Mouse (Mus musculus) ES-Bruce4 (cell line): ENCODE data around the gene 9130230L23Rik. TPM values are rescaled to one million over a fixed set of nuclear protein-coding genes. Genes with fewer than 3 reads are reported as not detected.

Experiments used
- H3K27ac ChIP-seq: 2 replicates; pipeline ENCODE4 v1.5.1; 2012; ENCODE audit warnings: low read length, inconsistent platforms; ENCODE audit not compliant: insufficient read depth
- H3K27me3 ChIP-seq: 2 replicates; pipeline ENCODE4 v1.6.1; 2012; ENCODE audit warnings: mild to moderate bottlenecking, low read length, inconsistent platforms; ENCODE audit not compliant: control insufficient read depth, poor library complexity, insufficient read depth, severe bottlenecking
- H3K36me3 ChIP-seq: 2 replicates; pipeline ENCODE4 v1.6.1; 2012; ENCODE audit warnings: inconsistent platforms, mild to moderate bottlenecking, low read length, moderate library complexity; ENCODE audit not compliant: control insufficient read depth, poor library complexity, insufficient read depth, severe bottlenecking
- H3K4me1 ChIP-seq: one replicate; pipeline ENCODE4 v1.8.1; 2011; ENCODE audit warnings: low read length; ENCODE audit not compliant: control insufficient read depth, insufficient read depth
- H3K4me3 ChIP-seq: 2 replicates; pipeline ENCODE4 v1.5.1; 2011; ENCODE audit warnings: low read depth, mild to moderate bottlenecking, low read length
- H3K9ac ChIP-seq: 2 replicates; pipeline ENCODE4 v1.6.1; 2012; ENCODE audit warnings: low read depth, mild to moderate bottlenecking, inconsistent platforms; ENCODE audit not compliant: poor library complexity, severe bottlenecking
- H3K9me3 ChIP-seq: replicated peaks from 2 replicates; pipeline ENCODE4 v1.6.1; 2012; ENCODE audit warnings: mild to moderate bottlenecking, low read length, inconsistent platforms; ENCODE audit not compliant: control insufficient read depth, poor library complexity, insufficient read depth, severe bottlenecking
- CTCF ChIP-seq: IDR thresholded peaks from one replicate; pipeline ENCODE4 v1.8.1; 2011; ENCODE audit warnings: low read depth, low read length
- EP300 ChIP-seq: IDR thresholded peaks from 2 replicates; pipeline ENCODE4 v1.6.1; 2011; ENCODE audit warnings: low read depth, low read length; ENCODE audit not compliant: insufficient read depth
- POLR2A ChIP-seq: IDR thresholded peaks from one replicate; pipeline ENCODE4 v1.8.1; 2011; ENCODE audit warnings: low read length; ENCODE audit not compliant: insufficient read depth
- polyA plus RNA-seq: library from polyadenylated mRNA; stranded (reverse); fragments of >200 nt; gene quantifications from 2 replicates; pipeline ENCODE4 v1.2.4, GENCODE M21; 2011; ENCODE audit warnings: low read depth; ENCODE audit not compliant: missing spikeins, insufficient read depth, insufficient read length

9130230L23Rik gene
- polyA plus RNA-seq, 1 experiment, result 0.67 TPM

- no peak overlapping the region for H3K9ac ChIP-seq
- H3K27me3 ChIP-seq, result no peaks in the 10 kb centered on the region
- no peaks in the 10 kb centered on the region for H3K9me3 ChIP-seq
- peaks cover 3% of the 10 kb centered on the region for H3K4me1 ChIP-seq
- TF ChIP-seq POLR2A, result no peak
- TF ChIP-seq CTCF, result no peak
- 0 out of 2 replicates have a peak, but pooled peaks have one; percentile 18 for TF ChIP-seq EP300
- H3K36me3 ChIP-seq, result no peaks in the 10 kb centered on the region
- no peak overlapping the region for H3K27ac ChIP-seq
- no peak overlapping the region for H3K4me3 ChIP-seq
Observed at GRCm38 (mm10) chr5:66034375-66035195, 30.5 kb upstream of the 9130230L23Rik start.

- H3K4me3 ChIP-seq, result no peak overlapping the region
- H3K27me3 ChIP-seq, result no peaks in the 10 kb centered on the region
- no peaks in the 10 kb centered on the region for H3K9me3 ChIP-seq
- no peaks in the 10 kb centered on the region for H3K36me3 ChIP-seq
- H3K4me1 ChIP-seq, result peaks cover 3% of the 10 kb centered on the region
- H3K27ac ChIP-seq, result no peak overlapping the region
- no peak overlapping the region for H3K9ac ChIP-seq
- TF ChIP-seq POLR2A (no peak), CTCF (no peak)
Observed at GRCm38 (mm10) chr5:66032826-66033225, 28.7 kb upstream of the 9130230L23Rik start.

- H3K27me3 ChIP-seq, result no peaks in the 10 kb centered on the region
- H3K4me1 ChIP-seq, result peaks cover 3% of the 10 kb centered on the region
- TF ChIP-seq POLR2A (no peak), CTCF (no peak), EP300 (no peak)
- H3K9me3 ChIP-seq, result no peaks in the 10 kb centered on the region
- H3K27ac ChIP-seq, result no peak overlapping the region
- no peaks in the 10 kb centered on the region for H3K36me3 ChIP-seq
- H3K4me3 ChIP-seq, result no peak overlapping the region
- no peak overlapping the region for H3K9ac ChIP-seq
Observed at GRCm38 (mm10) chr5:66031699-66032098, 27.6 kb upstream of the 9130230L23Rik start.

GRCm38 (mm10) chr5:66028232-66028631 is 24.1 kb upstream of the 9130230L23Rik start:
- TF ChIP-seq CTCF (no peak), EP300 (no peak), POLR2A (no peak)
- Histone ChIP-seq H3K9ac (no peak overlapping the region), H3K4me1 (no peaks in the 10 kb centered on the region), H3K9me3 (no peaks in the 10 kb centered on the region), H3K27me3 (no peaks in the 10 kb centered on the region), H3K4me3 (no peak overlapping the region), H3K27ac (no peak overlapping the region), H3K36me3 (peaks cover 6% of the 10 kb centered on the region)

- no peaks in the 10 kb centered on the region for H3K27me3 ChIP-seq
- no peak overlapping the region for H3K27ac ChIP-seq
- H3K9me3 ChIP-seq, result no peaks in the 10 kb centered on the region
- TF ChIP-seq EP300 (no peak), CTCF (no peak), POLR2A (no peak)
- H3K9ac ChIP-seq, result no peak overlapping the region
- peak overlapping the region; percentile 28; the same call in 1 of the 2 replicates for H3K4me3 ChIP-seq
- peaks cover 6% of the 10 kb centered on the region for H3K36me3 ChIP-seq
- H3K4me1 ChIP-seq, result no peaks in the 10 kb centered on the region
Observed at GRCm38 (mm10) chr5:66027206-66027605, 23.1 kb upstream of the 9130230L23Rik start.

- Histone ChIP-seq H3K4me1 (no peaks in the 10 kb centered on the region), H3K9me3 (no peaks in the 10 kb centered on the region), H3K9ac (no peak overlapping the region), H3K4me3 (peak overlapping the region; percentile 28), H3K27me3 (no peaks in the 10 kb centered on the region), H3K27ac (no peak overlapping the region), H3K36me3 (peaks cover 6% of the 10 kb centered on the region)
- no peak for TF ChIP-seq POLR2A
- TF ChIP-seq CTCF, result no peak
- no peak for TF ChIP-seq EP300
Observed at GRCm38 (mm10) chr5:66026796-66027195, 22.7 kb upstream of the 9130230L23Rik start.
